12 mouse cellular contexts compared by ENCODE assay signal in the genomic region with DNA sequence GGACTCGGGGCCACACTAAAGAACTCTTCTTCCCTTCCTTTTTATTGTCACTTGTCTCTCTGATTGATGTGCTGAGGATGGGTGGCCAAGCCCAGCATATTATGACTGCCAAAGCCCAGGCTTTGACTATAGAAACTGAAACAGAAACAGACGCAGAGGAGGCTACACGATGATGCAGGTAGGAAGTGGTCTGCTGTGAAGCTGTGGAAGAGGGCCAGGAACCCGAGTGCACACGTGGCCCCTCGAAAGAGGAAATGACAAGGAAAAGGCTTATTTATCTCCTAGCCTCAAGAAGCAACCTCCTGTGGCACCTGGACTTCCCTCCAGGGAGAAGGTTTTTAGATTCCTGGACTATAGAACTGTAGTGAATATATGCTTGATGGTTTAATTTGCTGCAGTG. TPM values are rescaled to one million over a fixed set of nuclear protein-coding genes. Genes with fewer than 3 reads are reported as not detected.
DNase-seq lines count a peak whose midpoint lies in the region; ATAC-seq and TF ChIP-seq lines count a peak whose summit lies in the region.
"Had no signal": no experiment of that assay in that cellular context is flagged by ENCODE, and none has a peak within 500 bp of the region (broad histone marks: within the 10 kb centered on the region; RNA-seq: fewer than 3 reads in every experiment).

No protein-coding gene starts in this region.

- no peak overlapping the region for H3K4me3 ChIP-seq in heart, adult 2 months
- H3K4me3 ChIP-seq: heart, embryonic 12.5 days; hindbrain, embryonic 13.5 days; lung, embryonic 15.5 days; midbrain, embryonic 15.5 days had no signal

- H3K79me2 ChIP-seq in heart, adult 2 months (replicated peaks; ENCODE audit: control insufficient read depth, insufficient read depth, low read length), result no peaks in the 10 kb centered on the region

- no peaks in the 10 kb centered on the region for H3K4me1 ChIP-seq in heart, adult 2 months (ENCODE audit: control insufficient read depth, insufficient read depth, low read length)
- H3K4me1 ChIP-seq: heart, embryonic 12.5 days; hindbrain, embryonic 13.5 days; lung, embryonic 15.5 days; midbrain, embryonic 15.5 days had no signal

- H3K27ac ChIP-seq in heart, adult 2 months, result no peak overlapping the region
- H3K27ac ChIP-seq: hindbrain, embryonic 13.5 days; lung, embryonic 15.5 days; midbrain, embryonic 15.5 days had no signal

- H3K9ac ChIP-seq in heart, adult 2 months (ENCODE audit: low read depth, low read length), result no peak overlapping the region
- H3K9ac ChIP-seq: heart, embryonic 12.5 days; hindbrain, embryonic 13.5 days; lung, embryonic 15.5 days; midbrain, embryonic 15.5 days had no signal

- no peak for TF ChIP-seq EP300 in heart, adult 2 months (IDR thresholded peaks at IDR 0.05; ENCODE audit: insufficient read depth, low read depth, low read length)

- peak; percentile 29 for DNase-seq in spleen, adult 12 weeks (ENCODE audit: low spot score)
- DNase-seq in spleen, postnatal 4 days (ENCODE audit: low spot score in 2 of 2), result no peak
- DNase-seq in natural killer cell, adult 2 months (ENCODE audit: low spot score in 2 of 2), result peak; percentile 58 to 71
- no peak for DNase-seq in neural tube, embryonic 10.5 days (ENCODE audit: extremely low spot score, low spot score)
- no peak for DNase-seq in heart, adult 2 months
- no peak for DNase-seq in gastrocnemius, postnatal 14 days
- DNase-seq in left cerebral cortex, adult 8-10 months (ENCODE audit: low spot score in 2 of 2), result no peak

- TF ChIP-seq CTCF in heart, adult 2 months (IDR thresholded peaks at IDR 0.05), result no peak

- 56% methylated on average over 6 of the region's 6 CpGs for WGBS in heart, adult 2 months

- H3K27me3 ChIP-seq in heart, adult 2 months (ENCODE audit: control insufficient read depth, insufficient read depth, low read length), result no peaks in the 10 kb centered on the region
- H3K27me3 ChIP-seq: heart, embryonic 12.5 days; lung, embryonic 15.5 days; midbrain, embryonic 15.5 days had no signal

- no peaks in the 10 kb centered on the region for H3K36me3 ChIP-seq in heart, adult 2 months (ENCODE audit: control insufficient read depth, insufficient read depth, low read length)
- H3K36me3 ChIP-seq: heart, embryonic 12.5 days; hindbrain, embryonic 13.5 days; lung, embryonic 15.5 days; midbrain, embryonic 15.5 days had no signal

- no peak for TF ChIP-seq POLR2A in heart, adult 2 months (IDR thresholded peaks at IDR 0.05; ENCODE audit: insufficient read depth, low read depth, low read length)

- intact Hi-C loops in heart, adult 2 months (cut with DNase I), result no loop called here
- intact Hi-C loops in gastrocnemius, postnatal 14 days (cut with DNase I; ENCODE audit: low total_unique reads), result no loop called here

- peak; percentile 100 for ATAC-seq in inflammation-experienced regulatory T-cells, adult 6 months

RNA-seq across cellular contexts. Expression of a gene that starts 8.3 kb away (rescaled TPM):
- polyA plus RNA-seq in inflammation-experienced regulatory T-cells, adult 6 months (2017; shearing (Covaris generic)), result 100 to 1,000 TPM in 2 of 3 experiments, 10 to 100 TPM in 1; 88.7 to 105 (median 101) TPM
- 1 to 10 TPM; 1.5 to 1.8 TPM for total RNA-seq in heart, adult 2 months (2021)
- 3.7 and 4.5 TPM in 2 replicates for polyA plus RNA-seq in heart, adult 2 months (2012; rRNA removed)
- 1 to 10 TPM; 5.7 to 7.0 TPM for total RNA-seq in gastrocnemius, postnatal 14 days (2021)
- total RNA-seq in left cerebral cortex, adult 8-10 months (2022), result 10 to 100 TPM; 63.1 to 66.4 (median 64.7) TPM

RNA-seq across cellular contexts. Expression of a gene that starts 34.2 kb away (rescaled TPM):
- polyA plus RNA-seq in inflammation-experienced regulatory T-cells, adult 6 months (2017; shearing (Covaris generic)), result not detected
- 1 to 10 TPM; 5.9 to 8.1 TPM for total RNA-seq in heart, adult 2 months (2021)
- 6.3 and 9.0 TPM in 2 replicates for polyA plus RNA-seq in heart, adult 2 months (2012; rRNA removed)
- total RNA-seq in gastrocnemius, postnatal 14 days (2021), result 1 to 10 TPM; 1.2 to 1.3 TPM
- total RNA-seq in left cerebral cortex, adult 8-10 months (2022), result 10 to 100 TPM; 26.9 to 30.8 (median 27.6) TPM

Comparison
In these comparisons a context has a peak if more than half of its experiments do, and no peak if none do; other contexts are left out.
1. DNase-seq: peak in spleen, adult 12 weeks (single experiment) and natural killer cell, adult 2 months (2 of 2); none in spleen, postnatal 4 days (0 of 2), neural tube, embryonic 10.5 days (single experiment), heart, adult 2 months (0 of 2), gastrocnemius, postnatal 14 days (single experiment) and left cerebral cortex, adult 8-10 months (0 of 2).
2. RNA of a gene that starts 8.3 kb away (total RNA-seq): 63.1 to 66.4 TPM in left cerebral cortex, adult 8-10 months; 5.7 to 7.0 TPM in gastrocnemius, postnatal 14 days and 1.5 to 1.8 TPM in heart, adult 2 months; every median in the first group is over 4 times any median in the second.